Mouse (Mus musculus) forebrain, postnatal 0 days (tissue): Measurements from ENCODE around the gene Rhob. TPM values are rescaled to one million over a fixed set of nuclear protein-coding genes. Genes with fewer than 3 reads are reported as not detected.

Source experiments
- ATAC-seq: fragments of 200-750 bp; cut with Nextera tagmentation; 2 replicates; pipeline ENCODE4 v1.8.0; 2017; ENCODE audit warnings: mild to moderate bottlenecking, moderate library complexity
- DNase-seq: peaks from one replicate; pipeline ENCODE4 v3.0.0-alpha.2; 2015
- H3K27ac ChIP-seq: fragments of 300-500 bp; sonication (generic); 2 replicates; pipeline ENCODE4 v1.5.1; 2014; ENCODE audit warnings: low read depth, mild to moderate bottlenecking, antibody characterized with exemption, low read length, moderate library complexity, mixed read lengths
- H3K27me3 ChIP-seq: fragments of 300-500 bp; sonication (generic); 2 replicates; pipeline ENCODE4 v1.6.1; 2014; ENCODE audit warnings: mild to moderate bottlenecking, low read length, mixed read lengths; ENCODE audit not compliant: insufficient read depth
- H3K36me3 ChIP-seq: fragments of 300-500 bp; sonication (generic); 2 replicates; pipeline ENCODE4 v1.6.1; 2014; ENCODE audit warnings: mild to moderate bottlenecking, moderate library complexity; ENCODE audit not compliant: insufficient read depth
- H3K4me1 ChIP-seq: fragments of 300-500 bp; sonication (generic); 2 replicates; pipeline ENCODE4 v1.6.1; 2014; ENCODE audit warnings: antibody characterized with exemption; ENCODE audit not compliant: insufficient read depth
- H3K4me2 ChIP-seq: fragments of 300-500 bp; sonication (generic); 2 replicates; pipeline ENCODE4 v1.6.1; 2014; ENCODE audit warnings: low read depth, mild to moderate bottlenecking, moderate library complexity
- H3K4me3 ChIP-seq: fragments of 300-500 bp; sonication (generic); 2 replicates; pipeline ENCODE4 v1.5.1; 2014; ENCODE audit warnings: low read depth, low read length, mixed read lengths
- H3K9ac ChIP-seq: fragments of 300-500 bp; sonication (generic); 2 replicates; pipeline ENCODE4 v1.6.1; 2014; ENCODE audit warnings: mild to moderate bottlenecking
- H3K9me3 ChIP-seq: fragments of 300-500 bp; sonication (generic); 2 replicates; pipeline ENCODE4 v1.6.1; 2016; ENCODE audit warnings: low read length
- CTCF ChIP-seq: sonication (generic); IDR thresholded peaks from 2 replicates; pipeline ENCODE4 v1.5.1; 2016; ENCODE audit warnings: antibody characterized with exemption, control low read depth, low read depth
- WGBS: fragments of 180-500 bp; shearing (Covaris S2); extraction: QIAGEN DNeasy Blood & Tissue Kit; methylation state at CpG from one replicate; pipeline ENCODE4 v1.1.7; 2014; 5-methylcytosine and 5-hydroxymethylcytosine counted together
- polyA plus RNA-seq: library from polyadenylated mRNA; unstranded; fragments of >200 nt; fragmentation: Nextera tagmentation; extraction: Ambion mirVana; gene quantifications from 2 replicates; pipeline ENCODE4 v1.2.1, GENCODE M21; 2015
- total RNA-seq: library from RNA; depleted of rRNA; stranded (reverse); fragments of >200 nt; gene quantifications from 2 replicates; pipeline ENCODE4 v1.2.3, GENCODE M21; 2014; rRNA removed

The Rhob gene
- total and polyA plus RNA-seq, 2 experiments from 2014 or later = 78.9 to 289 TPM

GRCm38 (mm10) chr12:8454487-8454886, 45.3 kb downstream of the Rhob start:
- H3K27me3 ChIP-seq = no peaks in the 10 kb centered on the region
- no peaks in the 10 kb centered on the region for H3K9me3 ChIP-seq
- H3K4me2 ChIP-seq = no peak overlapping the region
- H3K27ac ChIP-seq = no peak overlapping the region
- DNase-seq (peak; percentile 43), ATAC-seq (peak; percentile 34; the same call in 1 of the 2 replicates)
- no peak overlapping the region for H3K9ac ChIP-seq
- WGBS = 29% methylated on average over 3 of the region's 3 CpGs
- no peaks in the 10 kb centered on the region for H3K36me3 ChIP-seq
- no peak overlapping the region for H3K4me3 ChIP-seq
- 0 out of 2 replicates have a peak, but pooled peaks cover 3% of the 10 kb centered on the region for H3K4me1 ChIP-seq
- no peak for TF ChIP-seq CTCF

- H3K27me3 ChIP-seq = no peaks in the 10 kb centered on the region
- DNase-seq = peak; percentile 29
- no peak for TF ChIP-seq CTCF
- H3K4me2 ChIP-seq = no peak overlapping the region
- H3K9me3 ChIP-seq = no peaks in the 10 kb centered on the region
- H3K9ac ChIP-seq = no peak overlapping the region
- no peak overlapping the region for H3K27ac ChIP-seq
- no peaks in the 10 kb centered on the region for H3K36me3 ChIP-seq
- H3K4me1 ChIP-seq = 0 out of 2 replicates have a peak, but pooled peaks cover 3% of the 10 kb centered on the region
- peak; percentile 34 for ATAC-seq
- no peak overlapping the region for H3K4me3 ChIP-seq
- 64% methylated on average over 7 of the region's 7 CpGs for WGBS
These were observed 46.8 kb downstream of the Rhob start for GRCm38 (mm10) chr12:8452766-8453621.

- Histone ChIP-seq H3K9ac (no peak overlapping the region), H3K4me3 (no peak overlapping the region), H3K27me3 (no peaks in the 10 kb centered on the region), H3K4me1 (0 out of 2 replicates have a peak, but pooled peaks cover 3% of the 10 kb centered on the region), H3K9me3 (no peaks in the 10 kb centered on the region), H3K27ac (no peak overlapping the region), H3K36me3 (no peaks in the 10 kb centered on the region), H3K4me2 (no peak overlapping the region)
- no peak for DNase-seq
- 31% methylated on average over 7 of the region's 7 CpGs for WGBS
- TF ChIP-seq CTCF = no peak
- ATAC-seq = no peak; the same call in 1 of the 2 replicates
These were observed 48.0 kb downstream of the Rhob start for GRCm38 (mm10) chr12:8451571-8452485.

GRCm38 (mm10) chr12:8450639-8451038, 49.2 kb downstream of the Rhob start:
- Histone ChIP-seq H3K9ac (no peak overlapping the region), H3K27me3 (no peaks in the 10 kb centered on the region), H3K4me3 (no peak overlapping the region), H3K4me2 (no peak overlapping the region), H3K27ac (no peak overlapping the region), H3K36me3 (no peaks in the 10 kb centered on the region), H3K9me3 (no peaks in the 10 kb centered on the region), H3K4me1 (0 out of 2 replicates have a peak, but pooled peaks cover 3% of the 10 kb centered on the region)
- ATAC-seq (peak; percentile 60), DNase-seq (peak; percentile 63)
- TF ChIP-seq CTCF = no peak
- 58% methylated on average over 6 of the region's 6 CpGs for WGBS

DNA sequence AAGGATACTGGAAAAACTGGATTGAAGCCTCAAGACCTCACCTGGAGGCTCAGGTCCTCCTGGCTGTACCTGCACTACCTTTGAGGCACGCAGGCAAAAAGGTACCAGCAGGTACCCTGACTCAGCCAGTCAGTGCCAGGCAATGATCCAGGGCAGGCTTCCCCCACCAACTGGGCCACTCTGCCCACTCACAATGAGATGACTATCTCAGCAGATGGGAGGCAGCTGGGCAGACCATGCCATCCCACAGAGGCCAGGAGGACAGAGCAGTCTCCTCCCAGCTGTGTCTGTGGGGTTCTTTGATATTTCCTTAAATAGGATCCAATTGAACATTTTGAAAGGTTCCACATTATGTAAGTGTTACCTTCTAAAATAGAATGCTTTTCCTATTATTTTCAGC, 49.8 kb downstream of the Rhob start:
- no peak overlapping the region for H3K4me3 ChIP-seq
- WGBS = 96% methylated on average over 1 of the region's 1 CpGs
- H3K9me3 ChIP-seq = no peaks in the 10 kb centered on the region
- no peaks in the 10 kb centered on the region for H3K27me3 ChIP-seq
- TF ChIP-seq CTCF = no peak
- no peak overlapping the region for H3K9ac ChIP-seq
- no peaks in the 10 kb centered on the region for H3K36me3 ChIP-seq
- no peak for DNase-seq
- H3K27ac ChIP-seq = no peak overlapping the region
- no peak for ATAC-seq
- 0 out of 2 replicates have a peak, but pooled peaks cover 3% of the 10 kb centered on the region for H3K4me1 ChIP-seq
- H3K4me2 ChIP-seq = no peak overlapping the region

Other genes starting within 250 kb of the Rhob start
- gene Gdf7, start 198.1 kb downstream of the Rhob start, total RNA-seq = 0.14 and 0.54 TPM in 2 replicates
- 0.10 and 0.18 TPM in 2 replicates for gene Gdf7, start 198.1 kb downstream of the Rhob start, polyA plus RNA-seq
- 5.5 and 7.0 TPM in 2 replicates for gene Hs1bp3, start 186.6 kb downstream of the Rhob start, total RNA-seq
- 4.2 and 5.8 TPM in 2 replicates for gene Hs1bp3, start 186.6 kb downstream of the Rhob start, polyA plus RNA-seq
- not detected in 2 replicates for gene Slc7a15, start 99.1 kb upstream of the Rhob start, total RNA-seq
- gene Slc7a15, start 99.1 kb upstream of the Rhob start, polyA plus RNA-seq = not detected in 2 replicates
- gene Pum2, start 174.1 kb upstream of the Rhob start, total RNA-seq = 103 and 133 TPM in 2 replicates
- gene Pum2, start 174.1 kb upstream of the Rhob start, polyA plus RNA-seq = 29.8 and 37.2 TPM in 2 replicates